Mouse (Mus musculus): Measurements from ENCODE around the gene E2f2. TPM values are rescaled to one million over a fixed set of nuclear protein-coding genes. Genes with fewer than 3 reads are reported as not detected.

E2f2 gene
- polyA plus RNA-seq, 1 experiment: 0.34 TPM

DNA sequence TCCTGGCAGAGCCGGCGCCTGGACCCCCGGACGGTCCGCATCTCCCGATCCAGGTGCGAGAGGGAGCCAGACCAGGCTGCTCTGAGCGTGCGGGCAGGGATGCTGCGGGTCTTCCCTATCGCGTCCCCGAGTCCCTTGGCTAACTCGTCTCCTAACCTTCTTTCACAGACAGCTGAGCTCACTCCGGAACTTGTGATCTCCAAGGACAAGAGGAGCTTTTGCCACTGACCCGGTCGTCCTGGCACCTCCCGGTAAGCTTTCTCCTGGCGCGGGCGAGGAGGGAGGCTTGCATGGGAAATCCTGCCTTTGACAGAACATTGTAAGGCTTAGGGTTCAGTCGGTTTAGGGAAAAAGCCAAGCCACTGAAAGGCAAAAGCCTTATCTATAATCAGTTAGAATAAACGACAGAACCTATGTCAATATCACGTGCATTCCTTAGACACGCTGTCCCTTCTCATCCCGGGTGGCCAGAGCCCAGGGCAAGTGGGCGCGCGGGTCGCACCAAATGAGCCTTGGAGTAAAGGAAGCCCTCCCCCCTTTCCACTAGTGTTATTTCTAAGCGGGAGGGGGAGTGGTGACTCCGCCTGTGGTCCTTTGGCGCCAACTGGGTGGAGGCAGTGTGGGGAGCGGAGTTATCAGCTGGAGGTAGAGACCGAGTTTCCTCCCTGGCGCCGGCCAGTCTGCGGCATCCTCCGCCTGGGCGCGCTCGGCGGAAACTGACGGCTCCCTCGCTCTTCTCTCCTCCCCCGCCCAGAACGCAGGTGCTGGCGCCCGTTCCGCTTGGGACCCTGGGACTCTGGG, 27.9 kb upstream of the E2f2 start:
- DNase-seq (ENCODE audit: extremely low spot score in 1 of 2, low spot score in 1 of 2): no peak

DNA sequence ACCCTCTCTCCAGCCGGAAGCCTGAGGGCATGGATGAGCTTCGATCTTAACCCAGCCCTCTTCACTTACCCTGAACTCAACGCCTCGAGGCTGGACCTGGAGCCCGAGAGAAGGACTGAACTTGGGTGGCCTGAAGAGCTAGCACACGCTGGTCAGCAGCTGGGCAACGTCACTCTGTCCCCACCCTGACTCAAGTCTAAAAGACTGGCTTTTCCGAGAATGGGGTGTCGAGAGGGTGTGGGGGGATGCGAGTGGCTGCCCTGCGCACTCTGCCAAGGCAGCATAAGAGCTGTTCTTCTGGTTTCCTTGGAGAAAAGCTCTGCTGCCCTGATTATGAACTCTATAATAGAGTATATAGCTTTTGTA, 27.3 kb upstream of the E2f2 start:
- DNase-seq (ENCODE audit: extremely low spot score in 1 of 2, low spot score in 1 of 2): no peak

DNA sequence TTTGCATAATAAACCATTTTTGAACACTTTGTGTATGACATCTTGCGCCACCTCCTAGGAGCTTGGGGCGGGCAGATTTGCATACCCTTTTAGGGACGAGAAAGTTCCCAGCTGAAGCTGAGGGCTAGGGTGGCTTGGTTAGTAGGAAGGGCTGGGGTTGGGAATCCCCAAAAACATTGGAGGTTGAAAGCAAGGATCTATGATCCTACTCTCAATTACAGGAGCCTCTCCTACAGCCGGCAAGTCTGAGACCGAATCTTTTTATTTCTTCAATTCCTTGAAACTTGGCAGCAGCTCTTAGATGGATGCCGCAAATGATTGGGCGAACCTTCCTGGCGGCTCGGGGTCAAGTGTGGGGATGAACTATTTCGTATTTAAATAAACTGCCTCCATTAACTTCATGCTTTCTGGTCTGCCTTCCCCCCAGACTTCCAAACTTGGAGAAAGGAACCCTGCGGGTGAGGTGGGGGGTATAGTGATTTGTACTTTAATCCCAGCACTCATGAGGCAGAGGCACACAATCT, 26.8 kb upstream of the E2f2 start:
- DNase-seq (ENCODE audit: extremely low spot score in 1 of 2, low spot score in 1 of 2): no peak

DNA sequence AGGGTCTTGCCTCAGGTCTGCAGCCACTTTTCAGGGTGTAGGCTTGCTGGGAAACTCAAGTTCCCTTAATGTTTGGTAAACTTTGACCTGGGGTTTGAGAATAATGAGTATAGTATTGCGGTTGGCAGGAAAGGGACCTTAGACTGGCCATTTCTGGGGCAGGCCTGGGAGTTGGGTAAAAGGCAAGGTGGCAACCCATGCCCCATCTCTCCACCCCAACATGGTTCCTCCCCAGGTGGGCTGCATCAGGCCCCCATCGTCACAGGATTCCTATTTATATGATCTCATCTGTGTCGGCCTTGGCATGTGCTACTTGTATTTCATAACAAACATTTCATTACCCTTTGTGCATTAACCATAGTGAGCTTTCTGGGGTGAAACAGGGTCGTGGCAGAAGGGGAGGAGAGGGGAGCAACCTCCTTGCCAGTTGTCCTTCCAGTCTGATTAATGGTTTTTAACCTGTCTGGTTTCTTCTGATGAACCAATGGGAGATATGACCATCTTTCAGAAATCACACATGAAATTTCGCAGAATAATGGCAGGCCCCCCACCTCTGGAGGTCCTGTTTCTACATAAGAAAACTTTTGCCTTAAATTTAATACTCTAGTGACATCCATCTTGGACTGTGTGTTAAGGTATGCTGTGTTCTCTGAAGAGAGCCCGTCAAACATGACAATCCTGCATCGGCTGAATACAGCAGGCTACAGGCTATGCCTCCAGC, 26.0 kb upstream of the E2f2 start:
- no peak for DNase-seq (ENCODE audit: extremely low spot score in 1 of 2, low spot score in 1 of 2)

DNA sequence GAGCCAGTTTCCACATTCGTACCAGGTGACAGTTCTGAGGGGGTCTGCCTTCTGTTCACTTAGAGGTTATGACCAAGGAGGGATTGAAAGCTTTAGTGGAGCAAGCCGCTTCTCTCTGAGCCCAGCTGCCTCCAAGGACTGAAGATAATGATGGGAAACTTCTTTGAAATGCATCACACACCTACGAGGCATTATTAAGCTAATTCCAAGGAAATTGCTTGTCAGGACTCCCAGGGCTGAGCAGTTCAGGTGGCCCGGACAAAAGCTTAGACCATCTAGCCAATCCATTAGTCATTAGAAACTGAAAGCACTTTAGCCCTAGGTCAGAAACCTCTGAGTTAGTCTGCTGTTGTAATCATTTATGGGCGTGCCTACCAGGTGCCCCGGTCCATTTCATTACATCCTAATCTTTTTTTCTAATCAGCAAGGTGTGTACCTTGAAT, 25.5 kb upstream of the E2f2 start:
- DNase-seq (ENCODE audit: extremely low spot score in 1 of 2, low spot score in 1 of 2): no peak

DNA sequence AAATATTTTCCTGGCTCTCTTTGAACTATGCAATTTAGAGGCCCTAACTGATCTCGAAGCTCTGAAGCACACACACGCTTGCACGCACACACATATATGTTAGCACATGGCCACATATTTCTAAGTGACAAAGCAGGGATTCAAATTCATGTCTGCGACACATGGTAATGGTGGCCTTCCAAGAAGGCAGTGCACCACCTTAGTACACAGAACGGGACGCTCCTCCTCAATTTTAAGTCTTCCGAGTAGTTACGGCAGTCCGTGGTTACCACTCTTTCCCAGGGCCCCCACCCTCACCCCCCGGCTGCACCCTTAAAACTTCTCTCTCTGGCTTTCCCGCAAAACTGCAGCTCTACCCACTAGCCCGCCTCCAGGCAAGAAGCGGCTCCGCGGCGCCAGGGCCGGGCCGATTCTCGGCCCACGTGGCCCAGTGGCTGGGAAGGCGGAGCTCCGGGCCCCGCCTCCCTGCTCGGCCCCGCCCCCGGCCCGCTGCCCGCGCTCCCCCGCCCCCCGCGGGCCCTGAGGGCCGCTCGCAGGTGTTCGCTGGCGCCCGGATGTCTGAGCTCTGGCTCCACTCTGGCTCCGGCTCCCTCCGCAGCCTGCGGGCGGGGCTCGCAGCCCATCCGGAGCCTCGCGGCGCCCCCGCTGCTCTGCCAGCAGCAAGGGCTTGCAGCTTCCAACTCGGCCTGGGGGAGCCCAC, 24.6 kb upstream of the E2f2 start:
- DNase-seq (ENCODE audit: extremely low spot score in 1 of 2, low spot score in 1 of 2): peak in 1 of 2 experiments; percentile 66

DNA sequence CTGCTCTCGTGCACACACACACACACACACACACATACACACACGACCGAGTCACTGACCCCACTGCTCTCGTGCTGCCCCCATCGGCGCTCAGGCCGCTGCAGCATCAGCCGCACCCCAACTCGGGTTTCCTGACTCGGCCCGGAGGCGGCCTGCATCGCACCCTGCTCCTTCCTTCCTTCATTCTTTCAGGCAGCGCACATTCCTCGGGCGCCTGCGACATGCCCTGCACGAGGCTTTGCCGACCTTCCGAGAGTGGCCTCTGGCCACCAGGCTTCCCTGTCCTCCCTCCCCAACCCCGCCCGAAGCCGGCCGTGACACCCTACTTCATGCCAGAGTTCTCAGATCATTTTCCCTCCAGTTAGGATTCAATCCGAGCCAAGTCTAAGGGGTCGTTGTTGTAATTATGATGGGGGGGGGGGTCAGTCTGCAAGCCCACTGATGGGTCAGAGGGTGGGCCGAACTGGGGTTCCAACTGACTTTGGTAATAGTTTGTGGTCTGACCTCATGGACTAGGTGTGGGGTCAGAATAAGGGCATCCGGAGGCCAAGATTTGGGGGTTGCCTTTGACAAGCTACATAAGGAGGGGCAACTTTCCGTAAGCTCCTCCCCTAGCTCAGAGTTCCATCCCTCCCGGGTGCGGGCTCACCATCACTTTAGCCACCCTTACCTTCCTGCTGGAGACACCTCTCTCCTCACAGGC, 23.7 kb upstream of the E2f2 start:
- no peak for DNase-seq (ENCODE audit: extremely low spot score in 1 of 2, low spot score in 1 of 2)

DNA sequence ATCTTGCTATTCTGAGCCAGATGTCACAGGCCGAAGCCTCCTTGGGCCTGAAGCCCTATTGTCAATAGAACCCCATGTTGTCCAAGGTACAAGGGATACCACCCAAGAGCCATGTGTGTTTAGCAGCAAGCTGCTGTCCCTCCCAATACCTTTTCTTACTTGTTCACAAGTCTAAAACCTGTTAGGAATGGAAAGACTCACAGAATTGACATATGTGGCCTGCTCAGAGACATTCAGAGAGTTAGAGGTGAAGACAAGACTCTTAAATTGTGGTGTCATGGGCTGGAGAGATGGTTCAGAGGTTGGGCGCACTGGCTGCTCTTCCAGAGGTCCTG, 23.2 kb upstream of the E2f2 start:
- no peak for DNase-seq (ENCODE audit: extremely low spot score in 1 of 2, low spot score in 1 of 2)

DNA sequence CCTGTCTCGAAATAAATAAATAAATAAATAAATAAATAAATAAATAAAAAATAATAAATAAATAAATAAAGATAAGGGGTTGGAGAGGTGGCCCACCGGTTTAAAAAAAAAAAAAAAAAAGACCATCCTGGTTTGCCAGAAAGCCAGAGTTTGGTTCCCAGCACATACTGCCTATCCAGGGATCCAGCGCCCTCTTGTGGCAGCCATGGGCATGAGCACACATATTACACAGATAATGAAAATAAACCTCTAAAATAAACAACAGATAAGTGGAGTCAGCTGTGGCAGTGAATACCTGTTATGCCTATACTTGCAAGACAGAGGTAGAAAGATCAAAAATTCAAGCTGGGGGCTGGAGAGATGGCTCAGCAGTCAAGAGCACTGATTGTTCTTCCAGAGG, 22.5 kb upstream of the E2f2 start:
- DNase-seq (ENCODE audit: extremely low spot score in 1 of 2, low spot score in 1 of 2): no peak

DNA sequence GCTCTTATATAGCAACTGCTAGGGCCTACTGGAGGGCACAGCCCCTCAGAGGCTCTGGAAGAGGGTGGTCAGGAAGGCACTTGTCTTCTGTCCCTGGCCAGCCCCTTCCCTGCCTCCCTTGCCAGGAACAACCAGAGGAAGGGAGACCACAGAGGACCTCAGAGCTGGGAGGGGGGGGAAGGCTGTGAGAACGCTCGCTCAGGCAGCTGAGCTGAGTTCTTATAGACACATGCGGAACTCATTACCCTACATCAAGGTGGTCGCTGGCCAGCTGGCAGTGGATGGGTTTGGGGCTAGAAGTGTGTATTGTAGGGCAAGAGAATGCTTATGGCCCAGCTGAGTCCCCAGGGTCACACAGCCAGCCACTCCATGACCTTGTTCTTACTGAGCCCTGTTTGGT, 21.6 kb upstream of the E2f2 start:
- DNase-seq (ENCODE audit: extremely low spot score in 1 of 2, low spot score in 1 of 2): no peak

DNA sequence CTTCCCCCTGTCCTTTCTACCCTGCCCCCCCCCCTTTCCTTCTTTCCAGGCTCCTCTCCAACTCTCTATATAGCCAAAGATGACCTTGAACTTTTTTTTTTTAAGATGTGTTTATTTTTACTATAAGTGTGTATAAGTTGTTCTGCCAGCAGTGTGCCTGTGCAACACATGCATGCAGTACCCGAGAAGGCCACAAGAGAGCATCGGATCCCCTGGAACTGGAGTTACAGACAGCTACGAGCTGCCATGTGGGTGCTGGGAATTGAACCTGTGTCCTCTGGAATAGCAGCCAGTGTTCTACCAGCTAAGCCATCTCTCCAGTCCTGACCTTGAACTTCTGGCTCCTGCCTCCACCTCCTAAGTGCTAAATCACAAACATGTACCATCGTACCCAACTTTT, 19.4 kb upstream of the E2f2 start:
- DNase-seq (ENCODE audit: extremely low spot score in 1 of 2, low spot score in 1 of 2): no peak

DNA sequence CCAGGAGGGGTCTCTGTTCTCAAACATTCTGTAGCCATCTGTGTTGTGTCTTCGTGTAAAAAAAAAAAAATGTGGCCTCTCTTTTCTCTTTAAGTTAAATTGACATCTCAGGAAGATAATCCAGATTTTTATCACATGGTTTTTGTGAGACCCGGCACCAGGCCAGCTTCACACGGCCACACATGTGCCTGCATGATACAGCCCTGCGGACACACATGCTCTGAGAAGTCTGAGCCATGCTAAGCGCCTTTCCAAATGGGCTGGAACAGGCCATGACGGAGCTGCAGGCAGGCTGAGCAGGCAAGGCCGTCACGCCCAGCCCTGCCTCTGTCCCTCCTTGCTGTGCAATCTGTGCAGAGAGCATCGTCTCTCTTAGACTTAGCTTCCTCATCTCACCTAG, 17.7 kb upstream of the E2f2 start:
- no peak for DNase-seq (ENCODE audit: extremely low spot score in 1 of 2, low spot score in 1 of 2)

DNA sequence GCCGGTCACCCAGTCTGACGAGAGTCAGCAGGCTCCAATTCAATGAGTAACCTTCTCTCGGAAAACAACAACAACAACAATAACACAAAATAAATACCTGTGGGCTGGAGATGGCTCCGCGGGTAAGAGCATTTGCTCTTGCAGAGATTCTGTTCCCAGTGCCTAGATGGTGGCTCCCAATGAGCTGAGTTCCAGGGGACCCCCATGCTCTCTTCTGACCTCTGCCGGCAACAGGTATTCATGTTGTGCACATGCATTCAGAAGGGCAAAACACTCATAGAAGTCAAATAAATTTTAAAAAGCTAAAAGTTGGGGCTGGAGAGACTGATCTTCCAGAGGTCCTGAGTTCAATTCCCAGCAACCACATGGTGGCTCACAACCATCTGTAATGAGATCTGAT, 13.7 kb upstream of the E2f2 start:
- no peak for DNase-seq (ENCODE audit: extremely low spot score in 1 of 2, low spot score in 1 of 2)

DNA sequence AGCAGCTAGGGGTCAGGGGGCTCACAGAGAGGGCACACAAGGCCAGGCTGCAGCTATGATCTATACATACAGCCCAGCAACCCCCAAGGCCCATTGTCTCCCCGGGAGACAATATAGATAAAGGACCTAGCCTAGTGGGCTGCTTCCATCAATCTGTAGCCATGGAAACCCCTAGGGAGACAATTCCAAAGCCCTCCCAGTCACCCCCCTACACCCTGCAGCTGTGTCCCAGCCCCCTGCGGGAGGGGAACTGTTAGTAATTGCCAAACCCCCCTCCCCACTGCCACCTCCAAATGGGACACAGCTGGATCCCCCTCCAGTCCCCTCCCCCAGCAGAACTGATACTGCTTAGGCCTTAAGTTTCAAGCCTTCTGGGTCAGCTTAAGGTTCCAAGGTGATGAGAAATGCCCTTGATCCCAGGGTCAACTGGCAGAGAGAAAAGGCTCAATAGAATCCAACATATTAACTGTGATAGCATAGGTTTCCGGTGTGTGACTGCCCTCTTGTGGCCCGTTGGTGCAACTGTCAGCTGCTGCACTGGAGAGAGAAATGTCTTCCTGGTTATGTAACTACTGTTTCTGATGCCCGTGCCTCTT, 12.3 kb upstream of the E2f2 start:
- DNase-seq (ENCODE audit: extremely low spot score in 1 of 2, low spot score in 1 of 2): peak; percentile 57 to 88

DNA sequence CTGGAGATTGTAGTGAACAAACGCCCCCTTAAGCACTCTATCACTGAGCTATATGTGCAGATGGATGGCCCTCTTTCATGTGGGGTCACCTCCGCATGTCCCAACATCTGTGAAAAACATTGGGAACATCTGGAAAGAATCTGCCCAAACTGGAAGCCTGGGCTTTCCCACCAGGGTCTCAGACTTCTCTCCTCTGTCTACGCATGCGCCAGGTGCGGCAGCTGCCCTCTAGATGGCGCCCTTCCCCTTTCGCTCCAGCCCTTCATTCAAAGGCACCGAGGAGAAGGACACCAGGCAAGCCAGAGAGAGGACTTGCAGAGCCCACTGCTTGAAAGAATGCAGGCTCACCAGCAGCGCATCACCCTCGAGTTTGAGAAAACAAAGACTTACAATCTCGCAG, 8.7 kb upstream of the E2f2 start:
- DNase-seq (ENCODE audit: extremely low spot score in 1 of 2, low spot score in 1 of 2): peak; percentile 36 to 92

DNA sequence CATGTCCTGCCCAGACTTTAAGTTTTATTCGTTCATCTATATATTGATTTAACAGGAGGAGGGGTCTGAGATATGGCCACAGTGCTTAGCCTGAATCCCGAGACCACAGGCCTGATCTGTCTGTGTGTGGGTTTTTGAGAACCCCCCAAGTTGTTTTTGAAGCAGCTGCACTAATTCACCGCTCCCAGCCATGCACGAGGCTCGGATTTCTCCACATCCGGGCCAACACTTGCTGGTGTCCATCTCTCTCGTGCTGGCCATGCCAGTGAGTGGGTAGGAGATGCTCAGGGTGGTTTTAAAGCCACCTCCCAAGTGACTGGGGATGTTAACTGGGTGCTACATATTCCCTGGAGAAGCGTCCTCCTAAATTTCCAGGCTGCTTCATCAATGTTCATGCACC, 7.2 kb upstream of the E2f2 start:
- DNase-seq (ENCODE audit: extremely low spot score in 1 of 2, low spot score in 1 of 2): no peak

DNA sequence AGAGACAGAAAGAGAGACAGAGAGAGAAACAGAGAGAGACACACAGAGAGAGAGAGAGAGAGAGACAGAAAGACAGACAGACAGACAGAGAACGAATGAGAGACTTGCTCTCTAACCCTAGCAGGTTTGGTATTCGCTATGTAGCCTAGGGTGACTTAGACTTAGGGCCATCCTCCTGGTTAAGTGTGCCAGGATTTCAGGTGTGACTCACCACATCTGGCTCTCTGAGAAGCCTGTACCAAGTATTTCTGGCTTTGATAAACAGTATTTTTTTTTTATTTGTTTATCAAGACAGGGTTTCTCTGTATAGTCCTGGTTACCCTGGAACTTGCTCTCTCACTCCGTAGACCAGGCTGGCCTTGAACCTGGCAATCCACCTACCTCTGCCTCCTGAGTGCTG, 4.5 kb upstream of the E2f2 start:
- DNase-seq (ENCODE audit: extremely low spot score in 1 of 2, low spot score in 1 of 2): no peak

DNA sequence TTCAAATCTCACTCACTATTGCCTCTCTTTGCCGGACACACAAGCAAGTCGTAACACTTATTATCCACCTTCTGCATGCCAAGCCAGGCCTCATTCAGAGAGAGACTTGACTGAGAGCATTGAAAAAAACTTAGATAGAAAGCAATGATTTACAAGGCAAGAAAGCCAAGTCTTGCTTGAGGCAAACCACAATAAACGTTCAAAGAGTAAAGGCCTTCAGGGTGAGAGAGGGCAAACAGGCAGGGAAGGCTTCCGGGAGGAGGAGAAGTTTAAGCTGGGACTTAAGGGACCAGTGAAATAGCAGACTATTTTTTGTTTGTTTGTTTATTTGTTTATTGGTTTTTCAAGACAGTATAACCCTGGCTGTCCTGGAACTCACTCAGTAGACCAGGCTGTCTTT, 1.8 kb upstream of the E2f2 start:
- no peak for DNase-seq (ENCODE audit: extremely low spot score in 1 of 2, low spot score in 1 of 2)

DNA sequence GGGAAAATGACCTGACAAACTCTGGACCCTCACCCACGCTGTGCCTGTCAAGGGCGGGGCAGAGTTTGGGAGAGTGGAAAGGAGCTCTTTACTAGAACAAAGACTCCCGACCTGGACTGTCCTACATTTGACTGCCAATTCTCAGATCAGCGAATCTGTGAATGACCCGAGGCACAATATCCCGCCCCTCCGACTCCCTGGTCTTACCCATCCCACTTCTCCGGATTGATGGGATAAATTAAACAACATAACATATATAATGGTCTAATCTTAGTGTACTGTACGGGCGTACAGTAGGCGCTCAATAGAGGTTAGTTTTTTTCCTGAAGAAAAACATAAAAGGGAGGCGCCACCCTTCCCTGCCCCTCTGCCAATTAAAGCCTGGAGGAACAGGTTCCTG, 739 bp upstream of the E2f2 start:
- DNase-seq (ENCODE audit: extremely low spot score in 1 of 2, low spot score in 1 of 2): no peak

DNA sequence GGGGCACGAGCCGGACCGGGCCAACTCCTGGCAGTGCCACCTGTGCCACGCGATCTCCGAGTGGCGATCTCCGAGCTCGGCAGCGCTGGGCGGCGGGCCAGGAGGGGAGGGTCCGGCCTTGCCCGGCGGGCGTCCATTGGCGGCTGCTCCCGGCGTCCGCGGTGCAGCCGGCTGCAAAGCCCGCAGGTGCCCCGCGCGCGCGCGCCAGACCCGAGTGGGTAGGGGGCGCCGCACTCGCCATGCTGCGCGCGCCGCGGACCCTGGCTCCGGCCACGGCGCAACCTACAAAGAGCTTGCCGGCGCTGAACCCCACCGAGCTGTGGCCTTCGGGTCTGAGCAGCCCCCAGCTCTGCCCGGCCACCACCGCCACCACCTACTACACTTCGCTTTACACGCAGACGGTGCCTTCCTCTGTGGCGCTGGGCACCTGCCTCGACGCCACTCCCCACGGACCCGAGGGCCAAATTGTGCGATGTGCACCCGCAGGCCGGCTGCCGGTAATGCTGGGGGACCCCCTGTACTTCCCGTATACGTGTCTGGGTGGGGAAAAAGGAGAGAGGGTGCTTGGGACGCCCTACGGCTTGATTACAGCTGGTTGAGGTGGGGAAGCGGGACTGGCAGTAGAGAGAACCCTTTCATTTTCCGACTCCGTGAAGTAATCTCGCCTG, 482 bp downstream of the E2f2 start:
- DNase-seq (ENCODE audit: extremely low spot score in 1 of 2, low spot score in 1 of 2): no peak
